8 mouse cellular contexts compared by ENCODE assay signal in genomic region chr12:88818622-88819334, GRCm38 (mm10).
DNase-seq lines count a peak whose midpoint lies in the region; ATAC-seq and TF ChIP-seq lines count a peak whose summit lies in the region.

No protein-coding gene starts in this region.

- H3K9me3 ChIP-seq in limb, embryonic 13.5 days, result no peaks in the 10 kb centered on the region

- WGBS in heart, adult 2 months, result 39% methylated on average over 4 of the region's 4 CpGs
- WGBS in limb, embryonic 13.5 days, result 44% methylated on average over 4 of the region's 4 CpGs

- no peaks in the 10 kb centered on the region for H3K4me1 ChIP-seq in heart, adult 2 months (ENCODE audit: control insufficient read depth, insufficient read depth, low read length)
- H3K4me1 ChIP-seq in limb, embryonic 13.5 days, result peaks cover 4% of the 10 kb centered on the region; the same call in 1 of the 2 replicates

- TF ChIP-seq POLR2A in brain, embryonic 14.5 days (IDR thresholded peaks at IDR 0.05; ENCODE audit: borderline replicate concordance, extremely low read depth, insufficient read depth, insufficient read length, poor library complexity, severe bottlenecking), result no peak
- TF ChIP-seq POLR2A in heart, adult 2 months (IDR thresholded peaks at IDR 0.05; ENCODE audit: insufficient read depth, low read depth, low read length), result no peak

- no peak for TF ChIP-seq EP300 in heart, adult 2 months (IDR thresholded peaks at IDR 0.05; ENCODE audit: insufficient read depth, low read depth, low read length)

- peak; percentile 27 for DNase-seq in embryo, embryonic 10.5 days (ENCODE audit: low spot score)
- no peak for DNase-seq in embryo, embryonic 10 days (ENCODE audit: low spot score)
- DNase-seq in brain, embryonic 14.5 days (ENCODE audit: low read depth), result peak; percentile 19
- peak; percentile 39 to 58 for DNase-seq in heart, adult 2 months
- DNase-seq in left cerebral cortex, postnatal 14 days (ENCODE audit: low spot score in 2 of 2), result no peak
- no peak for DNase-seq in spleen, postnatal 4 days (ENCODE audit: low spot score in 2 of 2)
- no peak for DNase-seq in testis, postnatal 10 days (ENCODE audit: low spot score)

- H3K27me3 ChIP-seq in heart, adult 2 months (ENCODE audit: control insufficient read depth, insufficient read depth, low read length), result no peaks in the 10 kb centered on the region
- H3K27me3 ChIP-seq in limb, embryonic 13.5 days, result no peaks in the 10 kb centered on the region

- H3K79me2 ChIP-seq in heart, adult 2 months (replicated peaks; ENCODE audit: control insufficient read depth, insufficient read depth, low read length), result no peaks in the 10 kb centered on the region

- no peak overlapping the region for H3K9ac ChIP-seq in heart, adult 2 months (ENCODE audit: low read depth, low read length)
- H3K9ac ChIP-seq in limb, embryonic 13.5 days, result no peak overlapping the region

- no peaks in the 10 kb centered on the region for H3K36me3 ChIP-seq in heart, adult 2 months (ENCODE audit: control insufficient read depth, insufficient read depth, low read length)
- H3K36me3 ChIP-seq in limb, embryonic 13.5 days, result no peaks in the 10 kb centered on the region

- no peak for TF ChIP-seq CTCF in brain, embryonic 14.5 days (IDR thresholded peaks at IDR 0.05; ENCODE audit: borderline replicate concordance, extremely low read depth, insufficient read depth, insufficient read length)
- no peak for TF ChIP-seq CTCF in heart, adult 2 months (IDR thresholded peaks at IDR 0.05)

- ATAC-seq in limb, embryonic 13.5 days (ENCODE audit: low FRiP score, low read depth), result peak; percentile 59; the same call in 1 of the 2 replicates

- no peak overlapping the region for H3K4me2 ChIP-seq in limb, embryonic 13.5 days (replicated peaks)

- H3K4me3 ChIP-seq in heart, adult 2 months, result no peak overlapping the region
- no peak overlapping the region for H3K4me3 ChIP-seq in limb, embryonic 13.5 days

- no peak overlapping the region for H3K27ac ChIP-seq in heart, adult 2 months
- no peak overlapping the region for H3K27ac ChIP-seq in limb, embryonic 13.5 days

- intact Hi-C loops in heart, adult 2 months (cut with DNase I), result no loop called here
- intact Hi-C loops in left cerebral cortex, postnatal 14 days (cut with DNase I), result no loop called here

Comparison
In these comparisons a context has a peak if more than half of its experiments do, and no peak if none do; other contexts are left out.
1. DNase-seq: peak in embryo, embryonic 10.5 days (single experiment), brain, embryonic 14.5 days (single experiment) and heart, adult 2 months (2 of 2); none in embryo, embryonic 10 days (single experiment), left cerebral cortex, postnatal 14 days (0 of 2), spleen, postnatal 4 days (0 of 2) and testis, postnatal 10 days (single experiment).